Mouse (Mus musculus) forebrain, embryonic 11.5 days (tissue): ENCODE data around the gene Camk1d. TPM values are rescaled to one million over a fixed set of nuclear protein-coding genes. Genes with fewer than 3 reads are reported as not detected.

Experiments
- ATAC-seq: fragments of 200-750 bp; cut with Nextera tagmentation; replicated peaks from 2 replicates; pipeline ENCODE4 v1.8.0; 2017; ENCODE audit warnings: moderate TSS enrichment; ENCODE audit not compliant: low FRiP score
- DNase-seq: peaks from one replicate; pipeline ENCODE4 v3.0.0-alpha.2; 2017; ENCODE audit warnings: low spot score
- H3K27ac ChIP-seq: fragments of 300-500 bp; sonication (generic); 2 replicates; pipeline ENCODE4 v1.5.1; 2014; ENCODE audit warnings: low read depth, low read length
- H3K27me3 ChIP-seq: fragments of 300-500 bp; sonication (generic); 2 replicates; pipeline ENCODE4 v1.6.1; 2014; ENCODE audit warnings: mild to moderate bottlenecking, low read length, mixed read lengths; ENCODE audit not compliant: control insufficient read depth, insufficient read depth
- H3K36me3 ChIP-seq: fragments of 300-500 bp; sonication (generic); 2 replicates; pipeline ENCODE4 v1.6.1; 2014; ENCODE audit warnings: mild to moderate bottlenecking, low read length, moderate library complexity, mixed read lengths; ENCODE audit not compliant: control insufficient read depth, insufficient read depth
- H3K4me1 ChIP-seq: fragments of 300-500 bp; sonication (generic); replicated peaks from 2 replicates; pipeline ENCODE4 v1.6.1; 2014; ENCODE audit warnings: low read length, mixed read lengths; ENCODE audit not compliant: control insufficient read depth, insufficient read depth
- H3K4me2 ChIP-seq: fragments of 300-500 bp; sonication (generic); 2 replicates; pipeline ENCODE4 v1.6.1; 2014; ENCODE audit warnings: low read depth, mild to moderate bottlenecking, low read length, moderate library complexity, mixed read lengths; ENCODE audit not compliant: severe bottlenecking
- H3K4me3 ChIP-seq: fragments of 300-500 bp; sonication (generic); 2 replicates; pipeline ENCODE4 v1.5.1; 2014; ENCODE audit warnings: low read depth, low read length
- H3K9ac ChIP-seq: fragments of 300-500 bp; sonication (generic); 2 replicates; pipeline ENCODE4 v1.6.1; 2014; ENCODE audit warnings: low read length
- H3K9me3 ChIP-seq: fragments of 300-500 bp; sonication (generic); 2 replicates; pipeline ENCODE4 v1.6.1; 2016; ENCODE audit warnings: low read length, mixed read lengths; ENCODE audit not compliant: control insufficient read depth
- WGBS: fragments of 180-500 bp; shearing (Covaris S2); extraction: QIAGEN DNeasy Blood & Tissue Kit; methylation state at CpG from one replicate; pipeline ENCODE4 v1.1.7; 2014; 5-methylcytosine and 5-hydroxymethylcytosine counted together
- polyA plus RNA-seq: library from polyadenylated mRNA; unstranded; fragments of >200 nt; fragmentation: Nextera tagmentation; extraction: Ambion mirVana; gene quantifications from 2 replicates; pipeline ENCODE4 v1.2.1, GENCODE M21; 2014

The Camk1d gene
- polyA plus RNA-seq, 1 experiment from 2014 or later: 2.2 TPM

- no peak for ATAC-seq
- no peak overlapping the region for H3K9ac ChIP-seq
- H3K36me3 ChIP-seq: no peaks in the 10 kb centered on the region
- H3K4me2 ChIP-seq: no peak overlapping the region
- no peak overlapping the region for H3K4me3 ChIP-seq
- DNase-seq: no peak
- WGBS: 54% methylated on average over 6 of the region's 6 CpGs
- H3K27me3 ChIP-seq: no peaks in the 10 kb centered on the region
- H3K27ac ChIP-seq: no peak overlapping the region
- H3K9me3 ChIP-seq: no peaks in the 10 kb centered on the region
- H3K4me1 ChIP-seq: no peaks in the 10 kb centered on the region
These were observed 341.4 kb downstream of the Camk1d start for GRCm38 (mm10) chr2:5372886-5373429.

GRCm38 (mm10) chr2:5371316-5371715 is 343.0 kb downstream of the Camk1d start:
- 86% methylated on average over 3 of the region's 3 CpGs for WGBS
- Histone ChIP-seq H3K27ac (no peak overlapping the region), H3K4me1 (no peaks in the 10 kb centered on the region), H3K9me3 (no peaks in the 10 kb centered on the region), H3K4me2 (no peak overlapping the region), H3K36me3 (no peaks in the 10 kb centered on the region), H3K9ac (no peak overlapping the region), H3K27me3 (no peaks in the 10 kb centered on the region), H3K4me3 (no peak overlapping the region)
- DNase-seq (no peak), ATAC-seq (no peak)

GRCm38 (mm10) chr2:5370591-5370990 is 343.7 kb downstream of the Camk1d start:
- Histone ChIP-seq H3K36me3 (no peaks in the 10 kb centered on the region), H3K27ac (no peak overlapping the region), H3K4me3 (no peak overlapping the region), H3K4me1 (no peaks in the 10 kb centered on the region), H3K9ac (no peak overlapping the region), H3K9me3 (no peaks in the 10 kb centered on the region), H3K4me2 (no peak overlapping the region), H3K27me3 (no peaks in the 10 kb centered on the region)
- DNase-seq (no peak), ATAC-seq (no peak)
- 80% methylated on average over 3 of the region's 3 CpGs for WGBS

GRCm38 (mm10) chr2:5363836-5364235 is 350.5 kb downstream of the Camk1d start:
- Histone ChIP-seq H3K4me2 (no peak overlapping the region), H3K27me3 (no peaks in the 10 kb centered on the region), H3K27ac (no peak overlapping the region), H3K4me1 (no peaks in the 10 kb centered on the region), H3K4me3 (no peak overlapping the region), H3K9me3 (no peaks in the 10 kb centered on the region), H3K36me3 (no peaks in the 10 kb centered on the region), H3K9ac (no peak overlapping the region)
- WGBS: 71% methylated on average over 5 of the region's 5 CpGs
- DNase-seq (no peak), ATAC-seq (no peak)

GRCm38 (mm10) chr2:5358049-5358448 is 356.3 kb downstream of the Camk1d start:
- WGBS: 92% methylated on average over 5 of the region's 5 CpGs
- H3K4me3 ChIP-seq: no peak overlapping the region
- H3K9ac ChIP-seq: no peak overlapping the region
- H3K9me3 ChIP-seq: no peaks in the 10 kb centered on the region
- ATAC-seq (no peak), DNase-seq (no peak)
- no peaks in the 10 kb centered on the region for H3K4me1 ChIP-seq
- no peaks in the 10 kb centered on the region for H3K36me3 ChIP-seq
- H3K27me3 ChIP-seq: no peaks in the 10 kb centered on the region
- no peak overlapping the region for H3K4me2 ChIP-seq
- no peak overlapping the region for H3K27ac ChIP-seq

- H3K27me3 ChIP-seq: no peaks in the 10 kb centered on the region
- H3K36me3 ChIP-seq: no peaks in the 10 kb centered on the region
- H3K27ac ChIP-seq: no peak overlapping the region
- 46% methylated on average over 4 of the region's 4 CpGs for WGBS
- H3K4me1 ChIP-seq: no peaks in the 10 kb centered on the region
- H3K4me2 ChIP-seq: no peak overlapping the region
- no peaks in the 10 kb centered on the region for H3K9me3 ChIP-seq
- no peak for DNase-seq
- no peak overlapping the region for H3K4me3 ChIP-seq
- no peak for ATAC-seq
- H3K9ac ChIP-seq: no peak overlapping the region
These were observed 357.3 kb downstream of the Camk1d start for GRCm38 (mm10) chr2:5357056-5357455.

GRCm38 (mm10) chr2:5352821-5353522 is 361.3 kb downstream of the Camk1d start:
- no peak for DNase-seq
- no peaks in the 10 kb centered on the region for H3K4me1 ChIP-seq
- 91% methylated on average over 13 of the region's 13 CpGs for WGBS

GRCm38 (mm10) chr2:5345344-5345743 is 369.0 kb downstream of the Camk1d start:
- WGBS: 89% methylated on average over 9 of the region's 9 CpGs
- no peak for DNase-seq
- no peaks in the 10 kb centered on the region for H3K4me1 ChIP-seq
- H3K36me3 ChIP-seq: no peaks in the 10 kb centered on the region
- no peak overlapping the region for H3K4me2 ChIP-seq
- H3K4me3 ChIP-seq: no peak overlapping the region
- H3K9me3 ChIP-seq: no peaks in the 10 kb centered on the region
- H3K27ac ChIP-seq: no peak overlapping the region
- no peak for ATAC-seq
- no peaks in the 10 kb centered on the region for H3K27me3 ChIP-seq
- H3K9ac ChIP-seq: no peak overlapping the region

More at GRCm38 (mm10) chr2:5352821-5353522, 361.3 kb downstream of the Camk1d start:
- Histone ChIP-seq H3K4me3 (no peak overlapping the region), H3K27ac (no peak overlapping the region), H3K36me3 (no peaks in the 10 kb centered on the region), H3K4me2 (no peak overlapping the region), H3K27me3 (no peaks in the 10 kb centered on the region), H3K9ac (no peak overlapping the region), H3K9me3 (no peaks in the 10 kb centered on the region)
- ATAC-seq: no peak
